Mouse (Mus musculus) limb, embryonic 14.5 days (tissue): ENCODE measurements around the gene Ctrc. TPM values are rescaled to one million over a fixed set of nuclear protein-coding genes. Genes with fewer than 3 reads are reported as not detected.
A peak's percentile ranks its signal among the peaks of the same experiment; 100 is the strongest.

Experiments
- ATAC-seq: fragments of 200-750 bp; cut with Nextera tagmentation; 2 replicates; pipeline ENCODE4 v1.8.0; 2017; ENCODE audit warnings: low read depth, moderate number of reproducible peaks, moderate TSS enrichment; ENCODE audit not compliant: low FRiP score
- DNase-seq: peaks from one replicate; pipeline ENCODE4 v3.0.0-alpha.2; 2015; ENCODE audit warnings: low spot score
- H3K27ac ChIP-seq: fragments of 300-500 bp; sonication (generic); replicated peaks from 2 replicates; pipeline ENCODE4 v1.5.1; 2014; ENCODE audit warnings: low read depth, mild to moderate bottlenecking, low read length, moderate library complexity, mixed read lengths
- H3K27me3 ChIP-seq: fragments of 300-500 bp; sonication (generic); 2 replicates; pipeline ENCODE4 v1.6.1; 2014; ENCODE audit warnings: low read length, mixed read lengths; ENCODE audit not compliant: control insufficient read depth, insufficient read depth
- H3K36me3 ChIP-seq: fragments of 300-500 bp; sonication (generic); 2 replicates; pipeline ENCODE4 v1.6.1; 2014; ENCODE audit warnings: mild to moderate bottlenecking, low read length, moderate library complexity, mixed read lengths; ENCODE audit not compliant: control insufficient read depth, insufficient read depth
- H3K4me1 ChIP-seq: fragments of 300-500 bp; sonication (generic); 2 replicates; pipeline ENCODE4 v1.6.1; 2014; ENCODE audit warnings: antibody characterized with exemption, low read length, mixed read lengths; ENCODE audit not compliant: control insufficient read depth, insufficient read depth
- H3K4me2 ChIP-seq: fragments of 300-500 bp; sonication (generic); replicated peaks from 2 replicates; pipeline ENCODE4 v1.6.1; 2014; ENCODE audit warnings: low read depth, mild to moderate bottlenecking, low read length, moderate library complexity; ENCODE audit not compliant: severe bottlenecking
- H3K4me3 ChIP-seq: fragments of 300-500 bp; sonication (generic); replicated peaks from 2 replicates; pipeline ENCODE4 v1.5.1; 2014; ENCODE audit warnings: low read length
- H3K9ac ChIP-seq: fragments of 300-500 bp; sonication (generic); 2 replicates; pipeline ENCODE4 v1.6.1; 2014; ENCODE audit warnings: mild to moderate bottlenecking, low read depth, low read length, moderate library complexity; ENCODE audit not compliant: severe bottlenecking
- H3K9me3 ChIP-seq: fragments of 300-500 bp; sonication (generic); 2 replicates; pipeline ENCODE4 v1.6.1; 2016; ENCODE audit warnings: low read length; ENCODE audit not compliant: control insufficient read depth
- POLR2A ChIP-seq: fragments of 200-500 bp; IDR thresholded peaks from 2 replicates; pipeline ENCODE4 v1.8.0; 2012; ENCODE audit warnings: inconsistent platforms, mild to moderate bottlenecking, moderate library complexity, borderline replicate concordance; ENCODE audit not compliant: insufficient read depth, insufficient read length; ENCODE audit errors: extremely low read depth
- WGBS: fragments of 180-500 bp; shearing (Covaris S2); extraction: QIAGEN DNeasy Blood & Tissue Kit; methylation state at CpG from one replicate; pipeline ENCODE4 v1.1.7; 2014; 5-methylcytosine and 5-hydroxymethylcytosine counted together
- polyA plus RNA-seq, 2 experiments: library from polyadenylated mRNA; depleted of rRNA in 1 of 2; stranded (reverse) in 1 of 2; unstranded in 1 of 2; fragments of >200 nt; fragmentation: Nextera tagmentation in 1 of 2; extraction: Ambion mirVana in 1 of 2; gene quantifications; 2 replicates each; pipeline versions ENCODE4 v1.2.1 to v1.2.3; 2012 to 2014

Gene Ctrc
- polyA plus RNA-seq, 2 experiments = not detected

GRCm38 (mm10) chr4:141878621-141879020 lies 32.5 kb upstream of the Ctrc start:
- no peak overlapping the region for H3K9ac ChIP-seq
- no peak for TF ChIP-seq POLR2A
- no peak overlapping the region for H3K27ac ChIP-seq
- ATAC-seq (no peak), DNase-seq (no peak)
- no peak overlapping the region for H3K4me2 ChIP-seq
- H3K9me3 ChIP-seq = no peaks in the 10 kb centered on the region
- no peaks in the 10 kb centered on the region for H3K36me3 ChIP-seq
- H3K4me1 ChIP-seq = peaks cover 9% of the 10 kb centered on the region
- 54% methylated on average over 7 of the region's 7 CpGs for WGBS
- no peak overlapping the region for H3K4me3 ChIP-seq
- H3K27me3 ChIP-seq = no peaks in the 10 kb centered on the region

- no peak overlapping the region for H3K27ac ChIP-seq
- no peak for TF ChIP-seq POLR2A
- H3K27me3 ChIP-seq = no peaks in the 10 kb centered on the region
- H3K4me1 ChIP-seq = peaks cover 25% of the 10 kb centered on the region
- 10% methylated on average over 8 of the region's 8 CpGs for WGBS
- no peak for DNase-seq
- no peak for ATAC-seq
- peak overlapping the region; percentile 76; the same call in 1 of the 2 replicates for H3K9ac ChIP-seq
- no peaks in the 10 kb centered on the region for H3K9me3 ChIP-seq
- peak overlapping the region; percentile 75 for H3K4me2 ChIP-seq
- 0 out of 2 replicates have a peak, but pooled peaks cover 5% of the 10 kb centered on the region for H3K36me3 ChIP-seq
- peak overlapping the region; percentile 84 for H3K4me3 ChIP-seq
Observed at GRCm38 (mm10) chr4:141875481-141876108, 29.4 kb upstream of the Ctrc start.

- H3K9me3 ChIP-seq = no peaks in the 10 kb centered on the region
- ATAC-seq (peak; percentile 89), DNase-seq (peak; percentile 78)
- H3K4me1 ChIP-seq = peaks cover 25% of the 10 kb centered on the region
- H3K36me3 ChIP-seq = 0 out of 2 replicates have a peak, but pooled peaks cover 10% of the 10 kb centered on the region
- H3K4me2 ChIP-seq = peak within 1 kb of the TSS; percentile 75
- H3K4me3 ChIP-seq = peak within 1 kb of the TSS; percentile 84
- H3K27ac ChIP-seq = no peak within 1 kb of the TSS
- H3K27me3 ChIP-seq = no peaks in the 10 kb centered on the region
- H3K9ac ChIP-seq = peak within 1 kb of the TSS; percentile 76
- WGBS = under 1% methylated on average over 59 of the region's 73 CpGs
- peak; percentile 70; the same call in 1 of the 2 replicates for TF ChIP-seq POLR2A
Observed at GRCm38 (mm10) chr4:141874601-141875460, 28.7 kb upstream of the Ctrc start, which contains the start of gene Efhd2. Efhd2 (minus strand) TSS chr4:141874920.

- Histone ChIP-seq H3K36me3 (0 out of 2 replicates have a peak, but pooled peaks cover 10% of the 10 kb centered on the region), H3K9me3 (no peaks in the 10 kb centered on the region), H3K9ac (peak overlapping the region; percentile 76), H3K4me3 (peak overlapping the region; percentile 84), H3K27me3 (no peaks in the 10 kb centered on the region), H3K27ac (no peak overlapping the region), H3K4me1 (peaks cover 25% of the 10 kb centered on the region), H3K4me2 (peak overlapping the region; percentile 75)
- ATAC-seq (peak; percentile 20; the same call in 1 of the 2 replicates), DNase-seq (no peak)
- no peak for TF ChIP-seq POLR2A
- WGBS = 3% methylated on average over 19 of the region's 19 CpGs
Observed at GRCm38 (mm10) chr4:141874111-141874600, 28.0 kb upstream of the Ctrc start.

GRCm38 (mm10) chr4:141872977-141873376 lies 26.8 kb upstream of the Ctrc start:
- Histone ChIP-seq H3K4me2 (peak overlapping the region; percentile 75), H3K4me1 (peaks cover 29% of the 10 kb centered on the region), H3K27ac (no peak overlapping the region), H3K27me3 (no peaks in the 10 kb centered on the region), H3K4me3 (peak overlapping the region; percentile 84; the same call in 1 of the 2 replicates), H3K36me3 (0 out of 2 replicates have a peak, but pooled peaks cover 10% of the 10 kb centered on the region), H3K9ac (no peak overlapping the region), H3K9me3 (no peaks in the 10 kb centered on the region)
- whole genome bisulfite sequencing = 87% methylated on average over 9 of the region's 9 CpGs
- no peak for TF ChIP-seq POLR2A
- DNase-seq (no peak), ATAC-seq (no peak)
